Mouse (Mus musculus) heart, postnatal 0 days (tissue): ENCODE results near the gene Ankrd50.

ENCODE experiments used
- CTCF ChIP-seq: IDR thresholded peaks from 2 replicates; pipeline ENCODE4 v1.5.1; 2016; ENCODE audit warnings: antibody characterized with exemption, control low read depth, low read depth
- EP300 ChIP-seq: IDR thresholded peaks from 2 replicates; pipeline ENCODE4 v1.6.1; 2016; ENCODE audit warnings: antibody characterized with exemption, low read depth

- TF ChIP-seq CTCF (no peak), EP300 (no peak)
Measured at GRCm38 (mm10) chr3:38466139-38466538, 18.5 kb downstream of the Ankrd50 start.
